Mouse (Mus musculus) MEL (cell line): Measurements from ENCODE around the gene Hdac7.

Experiments
- CHD1 ChIP-seq: IDR thresholded peaks from 2 replicates; pipeline ENCODE4 v1.6.1; 2012; ENCODE audit warnings: low read depth, mild to moderate bottlenecking, inconsistent platforms, low read length, improper control_type of control experiment
- CTCF ChIP-seq, 3 experiments: IDR thresholded peaks in 2 of 3; conservative IDR thresholded peaks in 1 of 3; 2 replicates each; pipeline ENCODE4 v1.5.1; 2011 to 2012; ENCODE audit warnings: low read length in 3 of 3, low read depth in 2 of 3, mild to moderate bottlenecking in 2 of 3, improper control_type of control experiment in 1 of 3, inconsistent platforms in 1 of 3, mixed read lengths in 1 of 3, moderate library complexity in 1 of 3; ENCODE audit not compliant: control insufficient read depth in 1 of 3, insufficient read depth in 1 of 3, poor library complexity in 1 of 3, severe bottlenecking in 1 of 3
- MXI1 ChIP-seq: IDR thresholded peaks from 2 replicates; pipeline ENCODE4 v1.6.1; 2011; ENCODE audit warnings: mild to moderate bottlenecking, low read depth, low read length, improper control_type of control experiment

GRCm38 (mm10) chr15:97746278-97746677 is 98.0 kb downstream of the Hdac7 start:
- TF ChIP-seq CTCF (IDR thresholded peaks at IDR 0.05 in 2 of 3, conservative IDR thresholded peaks at IDR 0.05 in 1 of 3; ENCODE audit: control insufficient read depth in 1 of 3, insufficient read depth in 1 of 3, low read depth in 2 of 3, low read length in 3 of 3, poor library complexity in 1 of 3, severe bottlenecking in 1 of 3) = no peak
- peak; percentile 65; the same call in 1 of the 2 replicates for TF ChIP-seq CHD1
- no peak; the same call in 1 of the 2 replicates for TF ChIP-seq MXI1
